Mouse (Mus musculus) midbrain, embryonic 11.5 days (tissue): Measurements from ENCODE around the gene Elmo1. TPM values are rescaled to one million over a fixed set of nuclear protein-coding genes. Genes with fewer than 3 reads are reported as not detected.
A peak's percentile ranks its signal among the peaks of the same experiment; 100 is the strongest.

Source experiments
- ATAC-seq: fragments of 200-750 bp; cut with Nextera tagmentation; 2 replicates; pipeline ENCODE4 v1.8.0; 2017; ENCODE audit warnings: moderate TSS enrichment, moderate library complexity; ENCODE audit not compliant: low FRiP score
- DNase-seq: peaks from one replicate; pipeline ENCODE4 v3.0.0; 2015; ENCODE audit warnings: low spot score; ENCODE audit errors: missing footprints
- H3K27ac ChIP-seq: fragments of 300-500 bp; sonication (generic); 2 replicates; pipeline ENCODE4 v1.5.1; 2014; ENCODE audit warnings: low read depth, low read length
- H3K27me3 ChIP-seq: fragments of 300-500 bp; sonication (generic); 2 replicates; pipeline ENCODE4 v1.6.1; 2014; ENCODE audit warnings: mild to moderate bottlenecking, low read length, moderate library complexity, mixed read lengths; ENCODE audit not compliant: control insufficient read depth, insufficient read depth
- H3K36me3 ChIP-seq: fragments of 300-500 bp; sonication (generic); 2 replicates; pipeline ENCODE4 v1.6.1; 2014; ENCODE audit warnings: mild to moderate bottlenecking, low read length, moderate library complexity, mixed read lengths; ENCODE audit not compliant: control insufficient read depth, insufficient read depth
- H3K4me1 ChIP-seq: fragments of 300-500 bp; sonication (generic); 2 replicates; pipeline ENCODE4 v1.6.1; 2014; ENCODE audit warnings: low read length; ENCODE audit not compliant: control insufficient read depth, insufficient read depth
- H3K4me2 ChIP-seq: fragments of 300-500 bp; sonication (generic); 2 replicates; pipeline ENCODE4 v1.6.1; 2014; ENCODE audit warnings: mild to moderate bottlenecking, moderate library complexity
- H3K4me3 ChIP-seq: fragments of 300-500 bp; sonication (generic); 2 replicates; pipeline ENCODE4 v1.5.1; 2014; ENCODE audit warnings: low read depth, low read length
- H3K9ac ChIP-seq: fragments of 300-500 bp; sonication (generic); 2 replicates; pipeline ENCODE4 v1.6.1; 2014; ENCODE audit warnings: low read length
- H3K9me3 ChIP-seq: fragments of 300-500 bp; sonication (generic); 2 replicates; pipeline ENCODE4 v1.6.1; 2016; ENCODE audit warnings: low read length; ENCODE audit not compliant: control insufficient read depth
- WGBS: fragments of 180-500 bp; shearing (Covaris S2); extraction: QIAGEN DNeasy Blood & Tissue Kit; methylation state at CpG from one replicate; pipeline ENCODE4 v1.1.7; 2014; 5-methylcytosine and 5-hydroxymethylcytosine counted together
- polyA plus RNA-seq: library from polyadenylated mRNA; unstranded; fragments of >200 nt; fragmentation: Nextera tagmentation; extraction: Ambion mirVana; gene quantifications from 2 replicates; pipeline ENCODE4 v1.2.1, GENCODE M21; 2014

Elmo1 gene
- polyA plus RNA-seq, 1 experiment from 2014 or later, result 19.1 TPM

GRCm38 (mm10) chr13:20090711-20091603, 561 bp downstream of the Elmo1 start:
- peak overlapping the region; percentile 83 for H3K4me3 ChIP-seq
- H3K4me2 ChIP-seq, result peak overlapping the region; percentile 73
- H3K36me3 ChIP-seq, result no peaks in the 10 kb centered on the region
- ATAC-seq (peak; percentile 85), DNase-seq (peak; percentile 97)
- H3K27ac ChIP-seq, result peak overlapping the region; percentile 67
- H3K9me3 ChIP-seq, result no peaks in the 10 kb centered on the region
- under 1% methylated on average over 93 of the region's 93 CpGs for WGBS
- H3K4me1 ChIP-seq, result peaks cover 4% of the 10 kb centered on the region; the same call in 1 of the 2 replicates
- H3K9ac ChIP-seq, result peak overlapping the region; percentile 83
- peaks cover 3% of the 10 kb centered on the region; the same call in 1 of the 2 replicates for H3K27me3 ChIP-seq

- H3K36me3 ChIP-seq, result no peaks in the 10 kb centered on the region
- ATAC-seq (no peak), DNase-seq (no peak)
- no peak overlapping the region for H3K27ac ChIP-seq
- H3K9me3 ChIP-seq, result no peaks in the 10 kb centered on the region
- H3K9ac ChIP-seq, result peak overlapping the region; percentile 83; the same call in 1 of the 2 replicates
- peaks cover 6% of the 10 kb centered on the region; the same call in 1 of the 2 replicates for H3K4me1 ChIP-seq
- peaks cover 3% of the 10 kb centered on the region; the same call in 1 of the 2 replicates for H3K27me3 ChIP-seq
- H3K4me3 ChIP-seq, result peak overlapping the region; percentile 83
- WGBS, result 2% methylated on average over 10 of the region's 10 CpGs
- H3K4me2 ChIP-seq, result peak overlapping the region; percentile 73
Measured at GRCm38 (mm10) chr13:20091604-20091926, 1.2 kb downstream of the Elmo1 start.

- H3K27ac ChIP-seq, result no peak overlapping the region
- H3K4me1 ChIP-seq, result peaks cover 10% of the 10 kb centered on the region; the same call in 1 of the 2 replicates
- H3K4me3 ChIP-seq, result no peak overlapping the region
- no peak for ATAC-seq
- H3K4me2 ChIP-seq, result no peak overlapping the region
- peaks cover 3% of the 10 kb centered on the region; the same call in 1 of the 2 replicates for H3K27me3 ChIP-seq
- H3K9ac ChIP-seq, result no peak overlapping the region
- peak; percentile 84 for DNase-seq
- no peaks in the 10 kb centered on the region for H3K9me3 ChIP-seq
- 94% methylated on average over 3 of the region's 3 CpGs for WGBS
- no peaks in the 10 kb centered on the region for H3K36me3 ChIP-seq
Measured at GRCm38 (mm10) chr13:20092301-20092700, 1.9 kb downstream of the Elmo1 start.

GRCm38 (mm10) chr13:20093307-20094045, 3.1 kb downstream of the Elmo1 start:
- peaks cover 10% of the 10 kb centered on the region; the same call in 1 of the 2 replicates for H3K4me1 ChIP-seq
- no peak overlapping the region for H3K27ac ChIP-seq
- WGBS, result 66% methylated on average over 19 of the region's 19 CpGs

GRCm38 (mm10) chr13:20094916-20095700, 4.7 kb downstream of the Elmo1 start:
- no peak overlapping the region for H3K4me2 ChIP-seq
- 88% methylated on average over 4 of the region's 4 CpGs for WGBS
- H3K27ac ChIP-seq, result no peak overlapping the region
- no peaks in the 10 kb centered on the region for H3K36me3 ChIP-seq
- H3K4me3 ChIP-seq, result no peak overlapping the region
- ATAC-seq (no peak), DNase-seq (peak; percentile 75)
- H3K4me1 ChIP-seq, result peaks cover 6% of the 10 kb centered on the region; the same call in 1 of the 2 replicates
- no peaks in the 10 kb centered on the region for H3K9me3 ChIP-seq
- H3K9ac ChIP-seq, result no peak overlapping the region
- no peaks in the 10 kb centered on the region for H3K27me3 ChIP-seq

More at GRCm38 (mm10) chr13:20093307-20094045, 3.1 kb downstream of the Elmo1 start:
- Histone ChIP-seq H3K4me3 (no peak overlapping the region), H3K27me3 (peaks cover 3% of the 10 kb centered on the region; the same call in 1 of the 2 replicates), H3K9ac (no peak overlapping the region), H3K36me3 (no peaks in the 10 kb centered on the region), H3K4me2 (no peak overlapping the region), H3K9me3 (no peaks in the 10 kb centered on the region)
- ATAC-seq (no peak), DNase-seq (peak; percentile 77)

- Histone ChIP-seq H3K4me1 (peaks cover 6% of the 10 kb centered on the region; the same call in 1 of the 2 replicates), H3K9ac (no peak overlapping the region), H3K27me3 (no peaks in the 10 kb centered on the region), H3K27ac (no peak overlapping the region), H3K36me3 (no peaks in the 10 kb centered on the region), H3K4me2 (no peak overlapping the region), H3K4me3 (no peak overlapping the region), H3K9me3 (no peaks in the 10 kb centered on the region)
- ATAC-seq, result no peak
- DNase-seq, result peak; percentile 81
- 55% methylated on average over 5 of the region's 5 CpGs for WGBS
Measured at GRCm38 (mm10) chr13:20097006-20097617, 6.7 kb downstream of the Elmo1 start.

GRCm38 (mm10) chr13:20097934-20098593, 7.7 kb downstream of the Elmo1 start:
- ATAC-seq, result no peak
- WGBS, result 66% methylated on average over 5 of the region's 5 CpGs

GRCm38 (mm10) chr13:20098594-20098965, 8.2 kb downstream of the Elmo1 start:
- Histone ChIP-seq H3K4me1 (peaks cover 6% of the 10 kb centered on the region; the same call in 1 of the 2 replicates), H3K27ac (no peak overlapping the region), H3K9ac (no peak overlapping the region), H3K4me3 (no peak overlapping the region), H3K4me2 (no peak overlapping the region), H3K27me3 (no peaks in the 10 kb centered on the region), H3K9me3 (no peaks in the 10 kb centered on the region), H3K36me3 (no peaks in the 10 kb centered on the region)
- no peak for ATAC-seq
- no peak for DNase-seq
- 78% methylated on average over 3 of the region's 3 CpGs for WGBS

More at GRCm38 (mm10) chr13:20097934-20098593, 7.7 kb downstream of the Elmo1 start:
- no peak overlapping the region for H3K4me2 ChIP-seq
- DNase-seq, result no peak
- peaks cover 6% of the 10 kb centered on the region; the same call in 1 of the 2 replicates for H3K4me1 ChIP-seq
- H3K27me3 ChIP-seq, result no peaks in the 10 kb centered on the region
- H3K27ac ChIP-seq, result no peak overlapping the region
- no peak overlapping the region for H3K9ac ChIP-seq
- H3K9me3 ChIP-seq, result no peaks in the 10 kb centered on the region
- no peak overlapping the region for H3K4me3 ChIP-seq
- no peaks in the 10 kb centered on the region for H3K36me3 ChIP-seq
